Mouse (Mus musculus) cerebellum, adult 18-20 months (tissue): ENCODE measurements around the gene Glb1.
"Not testable (repeated sequence)": the region's sequence is repeated elsewhere in the genome, so short reads cannot be mapped to it uniquely, and the experiment has no call there.

Experiments
- DNase-seq, 2 experiments: peaks; one replicate each; pipeline ENCODE4 v3.0.0; 2021

Glb1 gene

DNA sequence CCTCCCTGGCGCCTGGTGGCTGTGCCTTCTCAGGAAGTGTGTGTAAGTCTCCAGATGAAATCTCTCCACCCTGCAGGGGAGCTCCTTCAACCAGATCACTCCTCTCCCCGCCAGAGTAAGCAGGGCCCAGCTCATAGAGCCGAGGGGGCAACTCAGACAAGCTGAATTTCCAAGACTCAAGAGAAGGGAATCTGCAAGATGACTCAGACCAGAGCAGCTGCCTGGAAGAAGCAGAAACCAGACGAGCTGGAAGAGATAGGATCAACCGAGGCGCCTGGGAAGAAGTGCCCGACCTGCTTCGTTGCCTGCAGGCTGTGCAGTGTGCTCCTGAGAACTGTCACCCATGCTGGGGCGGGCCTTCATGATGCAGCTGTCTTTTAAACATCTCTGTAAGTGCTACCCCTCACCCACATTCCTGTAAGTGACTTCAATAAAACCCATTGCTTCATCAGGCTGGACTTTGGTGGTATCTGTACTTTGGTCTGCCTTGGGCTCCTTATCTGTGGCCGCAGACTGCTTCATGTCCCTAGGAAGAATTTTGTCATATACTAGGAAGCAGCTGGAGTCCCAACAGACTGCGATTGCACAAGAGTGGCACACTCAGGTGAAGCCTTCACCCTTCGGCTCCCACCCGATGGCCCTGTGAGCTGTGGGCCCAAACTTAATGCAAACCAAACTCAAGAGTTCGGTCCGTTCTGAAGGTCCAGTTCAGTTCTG is 102.0 kb downstream of the Glb1 start:
- DNase-seq: no peak

DNA sequence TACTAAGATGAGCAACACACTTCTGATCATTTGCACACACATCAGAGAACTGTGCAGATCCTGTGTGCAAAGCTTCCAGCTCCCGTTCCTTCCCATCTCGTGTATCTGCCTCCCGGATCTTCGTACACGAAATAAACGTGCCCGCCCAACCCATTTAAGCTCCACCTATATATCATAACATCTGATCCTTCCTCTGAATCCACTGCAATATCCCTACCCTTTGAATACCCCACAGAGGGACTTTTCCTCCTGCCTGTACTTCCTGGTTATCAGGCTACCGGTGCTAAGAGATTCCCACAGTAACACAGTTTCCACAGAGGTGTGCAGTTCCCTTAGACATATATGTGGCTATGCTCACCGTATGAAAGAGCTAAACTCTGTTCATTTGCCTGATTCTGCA is 103.9 kb downstream of the Glb1 start, which contains the start of gene Ccr4:
Ccr4 (minus strand) TSS at position 101 of the 400 bp plus-strand sequence.
- DNase-seq: no peak

DNA sequence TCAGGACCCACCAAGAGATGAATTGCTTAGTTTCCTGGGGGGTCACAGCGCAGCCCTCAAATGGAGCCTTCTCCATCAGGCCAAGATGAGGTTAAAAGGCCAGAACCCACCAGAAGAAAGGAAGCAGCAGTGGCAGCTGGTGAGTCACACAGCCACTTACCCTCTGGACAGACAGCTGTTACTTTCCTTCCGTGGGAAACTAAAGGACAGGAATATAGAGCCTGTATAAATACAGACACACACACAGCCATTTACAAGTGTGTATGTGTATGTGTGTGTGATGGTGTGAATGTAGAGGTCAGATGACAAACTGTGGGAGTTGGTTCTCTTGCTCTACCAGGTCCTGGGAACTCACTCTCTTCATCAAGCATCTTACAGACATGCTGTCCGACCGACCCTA is 105.7 kb downstream of the Glb1 start:
- no peak for DNase-seq

DNA sequence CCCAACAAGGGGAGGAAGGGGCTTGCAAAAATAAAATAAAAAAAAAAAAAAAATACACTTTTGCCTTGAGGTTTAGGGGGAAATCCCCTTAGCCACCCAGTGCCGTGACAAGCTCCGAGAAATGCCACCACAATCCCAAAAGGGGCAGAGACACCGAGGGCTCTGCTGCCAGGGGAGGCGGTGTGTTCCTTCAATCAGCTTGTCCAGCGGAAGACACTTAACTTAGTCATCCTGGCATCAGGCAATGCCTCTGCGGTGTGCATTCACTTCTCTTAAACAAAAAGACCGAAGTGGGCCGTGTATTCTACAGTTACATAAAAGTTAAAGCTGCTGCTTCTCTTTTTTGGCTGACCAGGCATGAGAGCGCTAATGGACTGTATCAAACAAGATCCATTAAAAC is 106.5 kb downstream of the Glb1 start:
- DNase-seq: no peak

DNA sequence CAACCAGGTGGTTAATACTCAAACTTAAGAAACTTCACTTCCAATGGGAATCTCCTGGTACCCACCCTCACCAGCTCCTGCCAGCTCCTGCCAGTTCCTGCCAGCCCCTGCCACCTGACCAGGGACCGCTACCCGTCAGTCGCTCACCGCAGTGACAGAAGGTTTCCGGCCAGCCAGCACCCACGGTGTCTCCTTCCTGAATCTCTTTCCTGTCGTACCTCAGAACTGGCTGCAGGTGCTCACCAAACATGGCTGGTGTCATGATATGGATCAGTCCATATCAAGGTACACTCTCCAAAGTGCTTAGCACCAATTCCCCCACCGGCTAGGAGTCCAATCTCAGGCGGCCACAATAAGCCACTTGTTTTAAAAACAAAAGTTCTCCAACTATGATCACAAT is 108.9 kb downstream of the Glb1 start:
- no peak for DNase-seq

DNA sequence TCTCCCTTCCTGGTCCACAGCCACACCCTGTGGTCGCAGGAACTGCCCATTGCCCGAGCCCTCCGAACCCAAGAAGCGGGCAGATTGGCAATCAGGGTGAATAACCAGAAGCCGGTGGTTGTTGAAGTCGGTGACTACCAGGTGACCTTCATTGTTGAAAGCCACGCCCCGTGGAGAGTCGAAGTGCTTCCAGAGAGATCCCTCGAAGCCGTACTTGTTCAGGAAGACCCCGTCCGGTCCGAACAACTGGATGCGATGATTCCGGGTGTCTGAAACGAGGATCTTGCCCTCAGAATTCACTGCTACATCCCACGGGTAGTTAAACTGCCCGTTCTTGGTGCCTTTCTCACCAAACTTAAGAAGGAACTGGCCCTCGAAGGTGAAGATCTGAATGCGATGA is 112.0 kb downstream of the Glb1 start:
- DNase-seq: no peak

DNA sequence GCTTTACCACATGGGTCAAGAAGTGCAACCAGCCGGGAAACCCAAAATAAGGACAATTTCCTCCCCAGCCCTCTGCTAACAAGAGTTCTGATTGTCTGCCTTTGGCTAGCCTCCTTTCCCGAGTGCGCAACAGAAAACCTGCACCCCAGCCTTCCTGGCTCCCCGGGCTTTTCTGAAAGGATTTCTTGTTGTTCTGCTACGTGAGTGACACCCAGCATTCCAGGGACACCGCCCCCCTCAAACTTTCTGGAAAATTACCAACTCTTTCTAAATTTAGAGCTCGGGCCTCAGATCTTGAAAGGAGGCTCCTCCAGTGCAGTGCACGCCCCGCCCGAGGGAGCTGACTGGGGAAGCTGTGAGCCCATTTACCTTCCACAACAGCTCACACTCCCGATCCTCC is 114.5 kb downstream of the Glb1 start, which contains the start of gene C130032M10Rik:
C130032M10Rik (plus strand) TSS at position 334 of the 400 bp plus-strand sequence.
- no peak for DNase-seq

DNA sequence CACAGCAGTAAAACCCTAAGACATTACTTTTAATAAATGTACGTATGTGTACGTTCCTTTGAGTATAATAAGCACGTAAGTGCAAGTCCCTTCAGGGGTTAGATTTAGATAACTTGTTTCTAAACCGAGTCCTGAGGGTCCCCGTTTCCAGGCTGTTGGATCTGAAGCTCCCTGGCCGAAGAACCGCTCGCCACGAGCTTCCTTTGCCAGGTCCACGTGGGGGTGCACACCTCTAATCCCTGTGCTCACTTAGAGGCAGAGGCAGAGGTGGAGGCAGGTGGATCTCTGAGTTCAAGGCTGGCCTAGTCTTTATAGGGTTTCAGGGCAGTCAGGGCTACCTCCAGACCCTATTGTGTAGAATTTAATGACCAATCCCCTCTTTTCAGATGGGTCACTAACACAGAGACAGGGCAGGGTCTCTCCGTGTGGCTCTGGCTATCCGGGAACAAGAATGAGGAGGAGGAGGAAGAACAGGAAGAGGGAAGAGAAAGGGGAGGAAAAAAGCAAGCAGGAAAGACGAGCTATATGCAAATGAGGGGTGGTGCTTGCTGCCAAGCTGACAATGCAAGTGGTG is 117.1 kb downstream of the Glb1 start:
- DNase-seq: no peak

DNA sequence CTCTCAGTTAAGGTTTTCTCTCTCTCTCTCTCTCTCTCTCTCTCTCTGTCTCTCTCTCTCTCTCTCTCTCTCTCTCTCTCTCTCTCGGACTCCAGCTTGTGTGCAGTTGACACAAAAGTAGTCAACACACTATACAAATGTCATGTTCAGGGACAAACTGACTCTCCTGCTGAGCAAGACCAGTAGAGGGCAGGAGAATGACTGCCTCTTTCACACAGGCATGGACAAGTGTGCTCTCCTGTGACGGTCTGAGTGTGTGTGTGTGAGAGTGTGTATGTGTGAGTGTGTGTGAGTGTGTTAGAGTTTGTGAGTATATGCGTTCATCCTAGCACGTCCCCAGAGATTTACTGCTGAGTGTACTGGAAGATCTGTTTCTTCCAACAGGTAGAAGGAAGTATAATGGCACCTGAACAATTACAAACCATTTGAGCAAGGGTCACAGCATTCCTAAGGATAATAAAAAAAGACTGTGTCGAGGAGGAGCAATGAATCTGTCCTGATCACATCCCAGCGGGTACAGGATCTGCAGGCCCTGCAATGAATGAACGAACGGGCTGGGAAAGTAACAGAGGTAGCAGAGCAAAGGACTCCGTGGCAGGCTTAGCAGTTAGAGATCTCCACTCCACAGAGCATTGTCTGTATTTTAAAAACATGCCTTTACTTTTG is 118.1 kb downstream of the Glb1 start:
- DNase-seq: no peak

DNA sequence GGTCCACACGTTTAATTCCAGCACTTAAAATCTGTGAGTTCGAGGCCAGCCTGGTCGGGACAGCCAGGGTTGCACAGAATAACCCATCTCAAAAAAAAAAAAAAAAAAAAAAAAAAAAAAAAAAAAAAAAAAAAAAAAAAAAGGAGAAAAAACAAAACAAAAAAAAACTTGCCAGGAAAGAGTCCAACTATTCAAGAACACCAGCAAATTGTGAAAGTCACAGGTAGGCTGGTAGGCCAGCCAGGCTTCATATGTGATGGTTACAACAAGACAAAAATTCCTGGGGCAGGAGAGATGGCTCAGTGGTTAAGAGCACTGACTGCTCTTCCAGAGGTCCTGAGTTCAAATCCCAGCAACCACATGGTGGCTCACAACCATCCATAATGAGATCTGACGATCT is 119.7 kb downstream of the Glb1 start:
- not testable (repeated sequence) for DNase-seq

DNA sequence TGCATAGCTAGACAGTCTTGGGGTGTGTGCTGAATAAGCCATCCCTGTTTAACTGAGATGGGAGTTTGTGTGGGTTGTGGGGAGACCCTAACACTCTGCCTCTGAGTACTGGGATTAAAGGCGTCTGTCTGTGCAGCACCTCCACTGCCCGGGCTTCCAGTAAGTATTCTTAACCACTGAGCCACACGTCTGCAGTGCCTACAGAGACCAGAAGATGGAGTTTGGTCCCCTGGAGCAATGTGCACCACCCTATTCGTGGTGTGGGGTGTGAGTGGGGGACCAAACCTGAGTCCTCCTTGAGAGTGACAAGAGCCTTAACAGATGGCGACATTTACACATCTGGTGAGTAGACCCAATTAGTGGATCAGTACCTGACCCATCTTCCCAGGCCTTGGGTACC is 121.2 kb downstream of the Glb1 start:
- no peak for DNase-seq

DNA sequence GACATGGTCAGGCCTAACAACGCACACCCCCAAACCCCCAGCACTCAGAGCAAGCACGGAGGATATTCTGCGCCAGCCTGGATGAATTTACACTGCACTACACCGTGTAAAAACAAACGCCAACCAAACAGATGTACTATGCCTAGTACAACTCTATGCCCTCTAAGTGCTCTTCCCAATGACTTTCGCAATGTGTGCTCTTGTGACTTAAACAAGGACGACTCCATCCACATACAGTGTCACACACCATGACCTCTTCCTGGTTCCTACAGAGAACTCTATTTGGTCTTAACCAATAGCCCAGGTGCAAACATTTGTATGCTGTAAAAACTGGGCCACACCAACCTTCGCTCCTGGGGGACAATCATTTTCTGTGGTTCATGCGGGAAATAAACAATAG is 121.6 kb downstream of the Glb1 start:
- DNase-seq: no peak
